Mouse (Mus musculus): ENCODE measurements around the gene Gng12. TPM values are rescaled to one million over a fixed set of nuclear protein-coding genes. Genes with fewer than 3 reads are reported as not detected.

Gene Gng12
- polyA plus RNA-seq, 1 experiment from 2014 or later: 31.2 TPM

DNA sequence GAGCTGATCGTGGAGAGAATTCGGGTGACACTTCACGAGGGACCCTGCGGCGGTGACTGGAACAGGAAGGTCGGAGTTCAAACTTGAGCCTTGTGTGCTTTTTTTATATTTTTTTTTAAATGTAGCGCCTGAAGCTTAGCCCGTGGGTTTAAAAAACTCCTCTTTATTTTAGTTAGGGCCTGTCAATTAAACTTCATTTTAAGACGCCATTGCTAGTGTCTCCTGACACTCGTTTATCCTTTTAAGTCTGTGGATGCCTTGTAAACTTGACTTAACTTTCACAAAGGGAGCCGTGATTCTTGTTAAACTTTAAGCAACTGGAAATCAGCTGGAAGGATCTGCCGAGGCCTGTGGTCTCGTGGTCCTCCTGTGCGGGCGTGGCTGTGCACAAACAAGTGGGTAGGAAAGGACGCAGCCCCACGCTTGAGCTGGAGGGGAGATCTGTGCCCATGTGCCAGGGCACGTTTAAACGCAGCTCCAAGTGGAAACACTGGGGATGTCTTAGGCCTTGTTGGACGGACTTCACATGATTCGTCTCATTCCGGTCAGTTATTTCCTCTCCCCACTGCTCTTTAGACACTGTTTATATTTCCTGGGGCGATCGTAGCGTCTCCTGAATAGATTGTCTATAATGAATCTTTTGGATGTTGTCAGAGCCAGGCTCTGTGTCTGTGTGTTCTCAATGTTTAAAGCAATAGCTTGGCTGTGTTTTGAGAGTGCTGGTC is 886 bp downstream of the Gng12 start:
- peak overlapping the region; percentile 83 for H3K9ac ChIP-seq
- ATAC-seq (ENCODE audit: insufficient read depth): no peak
- H3K4me1 ChIP-seq (replicated peaks): peaks cover 30% of the 10 kb centered on the region
- H3K4me3 ChIP-seq (replicated peaks): peak overlapping the region; percentile 75
- H3K27me3 ChIP-seq: peaks cover 12% of the 10 kb centered on the region
- WGBS (ENCODE audit: insufficient replicate concordance): 2% methylated on average over 25 of the region's 25 CpGs
- peak overlapping the region; percentile 67 for H3K27ac ChIP-seq (replicated peaks)
- no peaks in the 10 kb centered on the region for H3K36me3 ChIP-seq (replicated peaks)
- H3K9me3 ChIP-seq (replicated peaks): no peaks in the 10 kb centered on the region
- H3K4me2 ChIP-seq: peak overlapping the region; percentile 97

DNA sequence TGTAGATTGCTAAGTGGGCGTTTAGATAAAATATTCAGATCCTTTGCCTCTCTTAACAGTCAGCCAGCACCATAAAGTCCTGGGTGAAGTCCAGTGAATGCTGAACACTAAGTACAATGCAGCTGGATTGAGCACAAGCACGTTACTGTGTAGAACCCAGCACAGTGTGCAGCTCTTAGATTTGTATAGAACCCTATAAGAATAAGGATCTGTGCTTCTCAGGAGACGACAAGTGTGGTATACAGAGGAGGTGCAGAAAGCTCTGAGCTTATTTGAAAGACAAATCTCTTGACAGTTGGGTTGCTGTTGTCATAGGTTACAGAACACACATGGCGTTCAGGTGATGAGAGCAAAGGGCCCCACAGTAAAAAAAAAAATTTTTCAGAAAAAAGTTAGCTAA is 1.8 kb downstream of the Gng12 start:
- Histone ChIP-seq H3K27me3 (peaks cover 12% of the 10 kb centered on the region), H3K9ac (no peak overlapping the region), H3K36me3 (replicated peaks) (no peaks in the 10 kb centered on the region), H3K27ac (replicated peaks) (no peak overlapping the region), H3K4me1 (replicated peaks) (peaks cover 31% of the 10 kb centered on the region), H3K4me3 (replicated peaks) (0 out of 2 replicates have a peak overlapping the region, but pooled peaks have one; percentile 75), H3K9me3 (replicated peaks) (no peaks in the 10 kb centered on the region), H3K4me2 (peak overlapping the region; percentile 97)
- ATAC-seq (ENCODE audit: insufficient read depth): no peak
- 53% methylated on average over 4 of the region's 4 CpGs for WGBS (ENCODE audit: insufficient replicate concordance)

- Histone ChIP-seq H3K27me3 (no peaks in the 10 kb centered on the region), H3K9me3 (replicated peaks) (no peaks in the 10 kb centered on the region), H3K4me3 (replicated peaks) (no peak overlapping the region), H3K4me2 (no peak overlapping the region), H3K36me3 (replicated peaks) (no peaks in the 10 kb centered on the region), H3K27ac (replicated peaks) (no peak overlapping the region), H3K4me1 (replicated peaks) (peaks cover 48% of the 10 kb centered on the region), H3K9ac (no peak overlapping the region)
- WGBS (ENCODE audit: insufficient replicate concordance): 47% methylated on average over 5 of the region's 5 CpGs
- no peak for ATAC-seq (ENCODE audit: insufficient read depth)
Measured at GRCm38 (mm10) chr6:66901926-66902325, 5.7 kb downstream of the Gng12 start.

DNA sequence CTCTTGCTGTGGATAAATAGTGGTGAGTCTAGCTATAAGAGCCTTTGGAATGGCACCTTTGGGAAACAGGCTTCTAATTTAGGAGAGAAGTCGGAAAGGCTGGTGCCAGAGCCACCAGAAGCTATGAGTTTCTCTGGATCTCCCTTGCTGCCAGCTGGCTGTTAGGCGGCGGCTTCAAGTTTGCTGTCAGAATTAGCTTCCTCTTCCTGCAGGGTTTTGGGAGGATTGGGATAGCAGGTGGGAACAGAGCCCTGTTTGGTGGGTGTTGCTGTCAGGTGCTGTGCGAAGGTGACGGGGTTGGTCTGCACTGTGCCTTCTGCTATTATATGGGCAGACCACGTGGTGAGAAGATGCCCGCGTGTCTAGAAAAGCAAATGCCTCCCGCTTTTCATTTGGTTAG is 7.0 kb downstream of the Gng12 start:
- no peak overlapping the region for H3K9ac ChIP-seq
- no peak overlapping the region for H3K27ac ChIP-seq (replicated peaks)
- H3K4me3 ChIP-seq (replicated peaks): no peak overlapping the region
- no peak for ATAC-seq (ENCODE audit: insufficient read depth)
- no peaks in the 10 kb centered on the region for H3K9me3 ChIP-seq (replicated peaks)
- H3K4me1 ChIP-seq (replicated peaks): peaks cover 43% of the 10 kb centered on the region
- no peaks in the 10 kb centered on the region for H3K36me3 ChIP-seq (replicated peaks)
- 76% methylated on average over 9 of the region's 9 CpGs for WGBS (ENCODE audit: insufficient replicate concordance)
- no peaks in the 10 kb centered on the region for H3K27me3 ChIP-seq
- H3K4me2 ChIP-seq: no peak overlapping the region

DNA sequence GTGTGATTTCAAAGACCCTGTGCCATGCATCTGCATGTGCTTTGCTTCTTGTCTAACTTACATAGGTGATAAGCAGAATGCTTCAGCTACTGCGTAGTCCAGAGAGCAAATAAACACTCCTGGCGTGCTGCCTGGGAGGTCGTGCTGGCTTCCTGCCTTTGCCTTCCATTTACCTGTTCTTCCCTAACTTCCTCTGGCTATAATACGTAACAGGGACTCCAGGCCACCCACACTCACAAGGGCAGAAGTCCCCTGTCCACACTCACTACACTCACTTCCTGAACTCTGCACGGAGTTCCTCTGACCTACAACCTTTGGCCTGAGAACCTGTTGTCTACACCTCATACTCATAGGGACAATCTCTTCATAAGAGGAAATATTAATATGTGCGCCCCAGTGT is 7.5 kb downstream of the Gng12 start:
- no peak overlapping the region for H3K4me3 ChIP-seq (replicated peaks)
- H3K9me3 ChIP-seq (replicated peaks): no peaks in the 10 kb centered on the region
- no peak overlapping the region for H3K4me2 ChIP-seq
- ATAC-seq (ENCODE audit: insufficient read depth): 0 out of 2 replicates have a peak, but pooled peaks have one; percentile 28
- WGBS (ENCODE audit: insufficient replicate concordance): 47% methylated on average over 6 of the region's 6 CpGs
- H3K4me1 ChIP-seq (replicated peaks): peaks cover 46% of the 10 kb centered on the region
- no peaks in the 10 kb centered on the region for H3K36me3 ChIP-seq (replicated peaks)
- no peak overlapping the region for H3K27ac ChIP-seq (replicated peaks)
- H3K9ac ChIP-seq: no peak overlapping the region
- H3K27me3 ChIP-seq: no peaks in the 10 kb centered on the region

- no peak overlapping the region for H3K9ac ChIP-seq
- no peak overlapping the region for H3K4me2 ChIP-seq
- H3K27me3 ChIP-seq: no peaks in the 10 kb centered on the region
- no peak overlapping the region for H3K4me3 ChIP-seq (replicated peaks)
- H3K4me1 ChIP-seq (replicated peaks): peaks cover 64% of the 10 kb centered on the region
- ATAC-seq (ENCODE audit: insufficient read depth): no peak
- no peaks in the 10 kb centered on the region for H3K9me3 ChIP-seq (replicated peaks)
- H3K36me3 ChIP-seq (replicated peaks): no peaks in the 10 kb centered on the region
- WGBS (ENCODE audit: insufficient replicate concordance): 62% methylated on average over 1 of the region's 1 CpGs
- H3K27ac ChIP-seq (replicated peaks): no peak overlapping the region
Measured at GRCm38 (mm10) chr6:66906244-66906643, 10.0 kb downstream of the Gng12 start.

- Histone ChIP-seq H3K27ac (replicated peaks) (no peak overlapping the region), H3K4me2 (no peak overlapping the region), H3K4me1 (replicated peaks) (peaks cover 57% of the 10 kb centered on the region)
Measured at GRCm38 (mm10) chr6:66908327-66908973, 12.3 kb downstream of the Gng12 start.

GRCm38 (mm10) chr6:66910493-66911435 is 14.6 kb downstream of the Gng12 start:
- Histone ChIP-seq H3K36me3 (replicated peaks) (no peaks in the 10 kb centered on the region), H3K4me1 (replicated peaks) (peaks cover 42% of the 10 kb centered on the region), H3K9ac (no peak overlapping the region), H3K27me3 (no peaks in the 10 kb centered on the region), H3K9me3 (replicated peaks) (no peaks in the 10 kb centered on the region), H3K4me3 (replicated peaks) (no peak overlapping the region), H3K27ac (replicated peaks) (peak overlapping the region; percentile 58), H3K4me2 (peak overlapping the region; percentile 37; the same call in 1 of the 2 replicates)
- 44% methylated on average over 11 of the region's 11 CpGs for WGBS (ENCODE audit: insufficient replicate concordance)
- peak; percentile 81 for ATAC-seq (ENCODE audit: insufficient read depth)

More at GRCm38 (mm10) chr6:66908327-66908973, 12.3 kb downstream of the Gng12 start:
- Histone ChIP-seq H3K36me3 (replicated peaks) (no peaks in the 10 kb centered on the region), H3K4me3 (replicated peaks) (no peak overlapping the region), H3K9me3 (replicated peaks) (no peaks in the 10 kb centered on the region), H3K9ac (no peak overlapping the region), H3K27me3 (no peaks in the 10 kb centered on the region)
- 55% methylated on average over 5 of the region's 5 CpGs for WGBS (ENCODE audit: insufficient replicate concordance)
- ATAC-seq (ENCODE audit: insufficient read depth): no peak

GRCm38 (mm10) chr6:66913355-66913754 is 17.2 kb downstream of the Gng12 start:
- H3K27ac ChIP-seq (replicated peaks): no peak overlapping the region
- no peaks in the 10 kb centered on the region for H3K36me3 ChIP-seq (replicated peaks)
- H3K27me3 ChIP-seq: no peaks in the 10 kb centered on the region
- no peak overlapping the region for H3K9ac ChIP-seq
- H3K4me2 ChIP-seq: no peak overlapping the region
- H3K9me3 ChIP-seq (replicated peaks): no peaks in the 10 kb centered on the region
- H3K4me3 ChIP-seq (replicated peaks): no peak overlapping the region
- ATAC-seq (ENCODE audit: insufficient read depth): no peak
- 70% methylated on average over 1 of the region's 1 CpGs for WGBS (ENCODE audit: insufficient replicate concordance)
- peaks cover 24% of the 10 kb centered on the region for H3K4me1 ChIP-seq (replicated peaks)

GRCm38 (mm10) chr6:66915592-66915991 is 19.4 kb downstream of the Gng12 start:
- Histone ChIP-seq H3K27ac (replicated peaks) (no peak overlapping the region), H3K4me3 (replicated peaks) (no peak overlapping the region), H3K4me2 (no peak overlapping the region), H3K9me3 (replicated peaks) (no peaks in the 10 kb centered on the region), H3K9ac (no peak overlapping the region), H3K27me3 (no peaks in the 10 kb centered on the region), H3K36me3 (replicated peaks) (no peaks in the 10 kb centered on the region), H3K4me1 (replicated peaks) (peaks cover 8% of the 10 kb centered on the region)
- no peak for ATAC-seq (ENCODE audit: insufficient read depth)
- 70% methylated on average over 2 of the region's 2 CpGs for WGBS (ENCODE audit: insufficient replicate concordance)

DNA sequence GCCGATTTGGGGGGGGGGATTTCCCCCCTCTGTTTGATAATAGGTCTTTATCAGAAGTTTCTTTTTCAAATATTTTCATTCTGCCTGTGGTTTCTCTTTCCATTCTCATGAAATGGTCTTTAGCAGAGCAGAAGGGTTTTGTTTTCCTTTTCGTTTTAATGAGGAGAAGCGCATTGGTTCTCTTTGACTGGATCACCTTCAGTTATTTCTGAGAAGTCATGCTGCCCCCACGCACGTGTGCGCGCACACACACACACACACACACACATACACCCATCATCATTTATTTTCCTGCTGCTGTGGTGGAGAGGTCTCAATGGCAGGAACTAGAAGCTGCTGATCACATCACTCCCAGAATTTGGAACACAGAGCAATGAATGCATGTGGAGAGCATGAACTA is 20.8 kb downstream of the Gng12 start:
- Histone ChIP-seq H3K27ac (replicated peaks) (no peak overlapping the region), H3K9ac (no peak overlapping the region), H3K27me3 (no peaks in the 10 kb centered on the region), H3K9me3 (replicated peaks) (no peaks in the 10 kb centered on the region), H3K4me3 (replicated peaks) (no peak overlapping the region), H3K4me2 (no peak overlapping the region), H3K4me1 (replicated peaks) (0 out of 2 replicates have a peak, but pooled peaks cover 3% of the 10 kb centered on the region), H3K36me3 (replicated peaks) (no peaks in the 10 kb centered on the region)
- WGBS (ENCODE audit: insufficient replicate concordance): 70% methylated on average over 7 of the region's 7 CpGs
- ATAC-seq (ENCODE audit: insufficient read depth): no peak

Data from liver, embryonic 15.5 days (tissue).